Mouse (Mus musculus) brain, embryonic 14.5 days (tissue): ENCODE data around the gene Hspa1b.
"Not testable (repeated sequence)": the region's sequence is repeated elsewhere in the genome, so short reads cannot be mapped to it uniquely, and the experiment has no call there.

Experiments
- CTCF ChIP-seq: fragments of 200-500 bp; IDR thresholded peaks from 2 replicates; pipeline ENCODE4 v1.5.1; 2012; ENCODE audit warnings: inconsistent platforms, mild to moderate bottlenecking, moderate library complexity, borderline replicate concordance; ENCODE audit not compliant: insufficient read depth, insufficient read length; ENCODE audit errors: extremely low read depth
- POLR2A ChIP-seq: fragments of 200-500 bp; IDR thresholded peaks from 2 replicates; pipeline ENCODE4 v1.6.1; 2012; ENCODE audit warnings: mild to moderate bottlenecking, inconsistent platforms, borderline replicate concordance; ENCODE audit not compliant: poor library complexity, insufficient read depth, insufficient read length, severe bottlenecking; ENCODE audit errors: extremely low read depth

DNA sequence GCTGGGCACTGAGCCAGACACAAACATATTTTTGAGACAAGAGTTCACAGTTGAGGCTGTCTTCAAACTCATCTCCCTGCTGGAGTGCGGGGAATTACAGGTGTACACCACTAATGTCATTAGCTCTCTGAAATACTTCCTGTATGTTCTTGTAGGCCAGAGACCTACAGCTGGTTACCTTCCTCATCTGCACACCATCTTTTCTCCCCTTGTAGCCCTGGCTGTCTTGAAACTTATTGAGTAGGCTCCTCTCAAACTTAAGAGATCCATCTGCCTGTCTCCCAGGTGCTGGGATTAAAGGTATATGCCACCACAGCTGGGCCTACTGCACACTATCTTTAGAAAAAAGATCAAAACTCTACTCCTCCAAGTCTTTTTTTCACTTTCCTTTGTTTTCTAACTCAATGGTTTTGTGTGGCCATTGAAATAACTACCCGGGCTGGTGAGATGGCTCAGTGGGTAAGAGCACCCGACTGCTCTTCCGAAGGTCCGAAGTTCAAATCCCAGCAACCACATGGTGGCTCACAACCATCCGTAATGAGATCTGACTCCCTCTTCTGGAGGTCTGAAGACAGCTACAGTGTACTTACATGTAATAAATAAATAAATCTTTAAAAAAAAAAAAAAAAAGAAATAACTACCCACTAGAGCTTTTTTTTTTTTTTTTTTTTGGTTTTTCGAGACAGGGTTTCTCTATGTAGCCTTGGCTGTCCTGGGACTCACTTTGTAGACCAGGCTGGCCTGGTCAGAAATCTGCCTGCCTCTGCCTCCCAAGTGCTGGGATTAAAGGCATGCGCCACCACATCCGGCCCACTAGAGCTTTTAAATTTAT, 10.1 kb downstream of the Hspa1b start:
- not testable (repeated sequence) for TF ChIP-seq CTCF, POLR2A
